Mouse (Mus musculus) testis, postnatal 14 days (tissue): ENCODE data around the gene Ina.

Experiments
- DNase-seq: peaks from one replicate; pipeline ENCODE4 v3.0.0; 2021; ENCODE audit warnings: low spot score

Gene Ina

DNA sequence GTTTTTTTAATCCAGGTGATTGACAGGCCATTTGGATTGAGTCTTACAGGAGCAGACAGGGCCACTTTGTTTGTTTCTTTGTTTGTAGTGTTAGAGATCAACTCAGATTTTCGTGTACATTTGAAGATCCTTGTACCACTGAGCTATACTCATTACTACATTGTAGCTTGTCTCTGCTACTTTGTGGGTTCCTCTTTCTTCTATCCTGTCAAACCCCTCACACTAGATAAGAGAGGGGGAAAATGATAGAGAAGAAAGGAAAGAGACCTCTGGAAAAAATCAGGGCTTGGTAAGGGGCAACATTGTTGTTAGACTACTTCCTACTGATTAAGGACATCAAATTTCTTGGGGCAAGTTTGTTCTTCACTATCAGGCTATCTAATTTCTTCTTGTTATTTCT, 43.2 kb downstream of the Ina start:
- no peak for DNase-seq

DNA sequence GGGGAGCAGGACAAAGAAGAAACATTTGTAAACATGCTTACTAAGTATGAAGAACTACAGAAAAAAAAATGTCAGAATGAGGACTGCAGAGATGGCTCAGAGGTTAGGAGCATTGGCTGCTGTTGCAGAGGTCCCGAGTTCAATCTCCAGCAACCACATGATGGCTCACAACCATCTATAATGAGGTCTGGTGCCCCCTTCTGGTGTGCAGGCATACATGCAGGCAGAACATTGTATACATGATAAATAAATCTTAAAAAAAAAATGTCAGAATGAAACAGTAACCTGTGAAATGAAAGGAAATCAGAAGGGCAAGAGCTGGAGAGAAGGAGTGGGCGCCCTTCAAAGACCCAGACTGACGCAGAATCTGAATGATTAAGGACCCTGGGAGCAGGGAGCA, 51.4 kb downstream of the Ina start:
- no peak for DNase-seq

GRCm38 (mm10) chr19:47067096-47067882, 52.8 kb downstream of the Ina start, which contains the start of gene Taf5:
Taf5 (plus strand) TSS chr19:47067746.
- DNase-seq: peak; percentile 98

GRCm38 (mm10) chr19:47067924-47068611, 53.6 kb downstream of the Ina start:
- peak; percentile 85 for DNase-seq
